Mouse (Mus musculus): ENCODE results near the gene Tmem104. TPM values are rescaled to one million over a fixed set of nuclear protein-coding genes. Genes with fewer than 3 reads are reported as not detected.

Gene Tmem104
- polyA plus RNA-seq (2016; fragmentation: Nextera tagmentation; extraction: Ambion mirVana), result 10.1 and 13.4 TPM in 2 replicates

DNA sequence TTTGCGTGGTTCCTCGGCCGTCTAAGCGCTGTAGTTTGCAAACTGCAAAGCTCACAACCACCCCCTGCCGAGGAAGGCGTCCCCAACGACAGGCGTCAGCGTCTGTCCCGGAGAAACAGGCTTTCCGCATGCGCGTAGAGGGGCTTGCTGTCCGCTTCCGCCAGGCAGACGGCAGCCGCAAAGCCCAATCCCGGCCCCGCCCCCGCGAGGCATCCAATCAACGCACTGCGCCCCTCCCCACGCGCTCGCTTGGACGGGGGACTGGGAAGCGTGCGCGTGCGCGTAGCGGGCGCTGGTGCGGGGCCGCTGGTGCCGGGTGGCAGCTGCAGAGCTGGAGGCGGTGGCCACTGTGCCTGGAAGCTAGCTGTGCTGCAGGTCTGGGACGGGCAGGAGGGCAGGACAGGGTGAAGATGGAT, at the start of gene Tmem104:
Gene Tmem104 (plus strand): TSS at position 264 of the 416 bp plus-strand sequence.
- no peaks in the 10 kb centered on the region for H3K9me3 ChIP-seq
- no peaks in the 10 kb centered on the region for H3K36me3 ChIP-seq
- peak within 1 kb of the TSS; percentile 65 for H3K27ac ChIP-seq
- peak within 1 kb of the TSS; percentile 86 for H3K4me2 ChIP-seq (replicated peaks)
- under 1% methylated on average over 39 of the region's 39 CpGs for WGBS
- ATAC-seq (ENCODE audit: insufficient number of reproducible peaks, insufficient read depth, low FRiP score, low TSS enrichment), result peak; percentile 88
- H3K4me3 ChIP-seq, result peak within 1 kb of the TSS; percentile 65
- peak within 1 kb of the TSS; percentile 71 for H3K9ac ChIP-seq
- no peaks in the 10 kb centered on the region for H3K27me3 ChIP-seq
- H3K4me1 ChIP-seq, result peaks cover 19% of the 10 kb centered on the region

DNA sequence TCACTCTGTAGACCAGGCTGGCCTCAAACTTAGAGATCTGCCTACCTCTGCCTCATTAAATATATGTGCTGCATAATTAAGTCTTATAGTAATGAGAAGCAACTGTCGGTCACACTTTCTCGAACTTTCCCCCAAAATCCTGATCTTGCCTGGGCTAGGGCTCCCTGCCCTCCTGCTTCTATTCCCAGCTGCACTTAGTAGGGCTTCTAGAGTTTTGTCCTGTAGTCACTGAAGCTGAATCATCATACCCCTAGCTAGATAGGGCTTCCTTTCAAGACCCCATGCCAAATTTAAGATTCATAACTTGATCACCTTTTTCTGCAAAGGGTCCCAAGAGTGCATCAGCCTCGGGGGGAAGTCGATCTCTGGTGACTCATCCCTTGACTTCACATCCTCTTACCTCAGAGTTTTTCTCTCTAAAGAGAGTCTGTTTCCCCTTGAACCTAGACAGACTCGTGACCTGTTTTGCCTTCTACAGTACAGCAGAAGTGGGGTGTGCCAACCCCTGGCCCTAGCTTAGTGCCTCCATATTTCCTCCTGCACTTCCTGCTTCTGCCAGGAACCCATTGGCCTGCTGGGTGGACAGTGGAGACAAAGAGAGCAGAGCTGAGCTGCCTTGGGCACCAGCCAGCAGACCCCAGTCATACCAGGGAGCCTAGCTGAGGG, 48.6 kb upstream of the Tmem104 start:
- no peaks in the 10 kb centered on the region for H3K36me3 ChIP-seq
- H3K4me3 ChIP-seq, result no peak overlapping the region
- 75% methylated on average over 5 of the region's 5 CpGs for WGBS
- no peaks in the 10 kb centered on the region for H3K9me3 ChIP-seq
- H3K27me3 ChIP-seq, result no peaks in the 10 kb centered on the region; the same call in 1 of the 2 replicates
- no peak overlapping the region for H3K9ac ChIP-seq
- H3K4me1 ChIP-seq, result no peaks in the 10 kb centered on the region
- ATAC-seq (ENCODE audit: insufficient number of reproducible peaks, insufficient read depth, low FRiP score, low TSS enrichment), result no peak
- H3K27ac ChIP-seq, result no peak overlapping the region
- H3K4me2 ChIP-seq (replicated peaks), result no peak overlapping the region

- H3K9me3 ChIP-seq, result no peaks in the 10 kb centered on the region
- WGBS, result 76% methylated on average over 2 of the region's 2 CpGs
- no peak overlapping the region for H3K4me2 ChIP-seq (replicated peaks)
- no peaks in the 10 kb centered on the region for H3K36me3 ChIP-seq
- H3K27ac ChIP-seq, result no peak overlapping the region
- H3K27me3 ChIP-seq, result no peaks in the 10 kb centered on the region; the same call in 1 of the 2 replicates
- no peak for ATAC-seq (ENCODE audit: insufficient number of reproducible peaks, insufficient read depth, low FRiP score, low TSS enrichment)
- H3K4me1 ChIP-seq, result no peaks in the 10 kb centered on the region
- H3K4me3 ChIP-seq, result no peak overlapping the region
- H3K9ac ChIP-seq, result no peak overlapping the region
These were observed 45.3 kb upstream of the Tmem104 start for GRCm38 (mm10) chr11:115141970-115142369.

GRCm38 (mm10) chr11:115147813-115148212, 39.5 kb upstream of the Tmem104 start:
- no peaks in the 10 kb centered on the region for H3K36me3 ChIP-seq
- no peak overlapping the region for H3K4me2 ChIP-seq (replicated peaks)
- no peak overlapping the region for H3K4me3 ChIP-seq
- peaks cover 9% of the 10 kb centered on the region; the same call in 1 of the 2 replicates for H3K4me1 ChIP-seq
- 0 out of 2 replicates have a peak, but pooled peaks cover 2% of the 10 kb centered on the region for H3K27me3 ChIP-seq
- 81% methylated on average over 4 of the region's 4 CpGs for WGBS
- no peaks in the 10 kb centered on the region for H3K9me3 ChIP-seq
- ATAC-seq (ENCODE audit: insufficient number of reproducible peaks, insufficient read depth, low FRiP score, low TSS enrichment), result no peak
- no peak overlapping the region for H3K27ac ChIP-seq
- no peak overlapping the region for H3K9ac ChIP-seq

DNA sequence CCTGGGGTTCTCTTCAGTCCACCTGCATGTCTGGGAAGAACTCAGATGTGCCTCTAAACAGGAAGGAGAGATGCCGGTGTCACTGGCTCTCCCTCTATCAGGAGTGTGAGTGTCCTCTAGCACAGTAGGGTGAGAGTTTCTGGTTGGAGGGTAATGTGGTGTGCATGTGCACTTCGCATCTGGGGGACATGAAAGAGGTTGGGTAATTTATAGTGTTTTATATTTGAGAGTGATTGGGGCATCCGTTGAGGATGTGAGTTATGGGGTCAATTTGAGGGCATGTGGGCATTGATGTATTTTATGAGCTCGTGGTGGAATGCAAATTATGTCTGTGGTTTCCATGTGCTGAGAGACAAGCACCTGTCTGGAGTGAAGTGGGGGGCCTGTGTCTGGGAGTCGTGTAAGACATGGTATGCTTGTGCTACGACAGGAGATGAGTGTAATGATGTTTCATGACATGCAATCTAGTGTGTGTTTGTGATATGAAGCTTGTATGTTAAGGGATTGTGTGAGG, 36.5 kb upstream of the Tmem104 start:
- H3K9me3 ChIP-seq, result no peaks in the 10 kb centered on the region
- H3K27me3 ChIP-seq, result peaks cover 31% of the 10 kb centered on the region
- H3K36me3 ChIP-seq, result no peaks in the 10 kb centered on the region
- WGBS, result 65% methylated on average over 6 of the region's 6 CpGs
- H3K4me2 ChIP-seq (replicated peaks), result no peak overlapping the region
- no peak overlapping the region for H3K9ac ChIP-seq
- ATAC-seq (ENCODE audit: insufficient number of reproducible peaks, insufficient read depth, low FRiP score, low TSS enrichment), result no peak
- H3K4me1 ChIP-seq, result peaks cover 16% of the 10 kb centered on the region; the same call in 1 of the 2 replicates
- no peak overlapping the region for H3K4me3 ChIP-seq
- H3K27ac ChIP-seq, result no peak overlapping the region

DNA sequence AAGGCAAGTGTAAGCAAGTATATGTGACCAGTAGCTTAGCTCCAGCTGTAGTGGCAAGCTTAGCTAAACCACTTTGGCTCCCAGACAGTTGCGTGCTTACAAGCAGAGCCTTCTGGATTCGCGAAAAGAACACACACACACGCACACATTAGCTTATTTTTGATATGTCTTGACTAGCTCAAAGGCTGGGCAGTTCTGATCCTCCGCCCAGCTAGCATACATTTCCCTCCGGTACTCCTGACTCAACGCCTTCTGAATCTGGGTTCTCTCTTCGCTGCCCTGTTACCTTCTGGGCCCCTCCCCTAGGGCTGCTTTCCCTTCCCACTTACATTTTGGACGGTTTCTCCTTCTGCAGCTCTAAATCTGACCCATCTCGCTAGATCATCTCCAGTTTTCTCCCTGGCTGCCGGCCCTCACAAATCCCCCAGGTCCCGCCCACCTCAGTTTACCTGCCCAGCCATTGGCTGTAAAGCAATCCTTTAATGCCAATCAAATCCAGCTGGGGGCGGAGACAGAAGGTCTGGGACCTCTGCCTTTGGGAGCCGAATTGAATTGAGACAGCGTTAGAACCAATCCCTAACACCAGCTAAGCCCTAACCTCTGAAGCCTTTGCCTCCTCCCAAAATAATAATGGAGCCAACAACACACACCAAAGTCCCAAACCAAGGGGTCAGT, 35.4 kb upstream of the Tmem104 start:
- peaks cover 16% of the 10 kb centered on the region; the same call in 1 of the 2 replicates for H3K4me1 ChIP-seq
- peaks cover 41% of the 10 kb centered on the region for H3K27me3 ChIP-seq
- H3K4me3 ChIP-seq, result peak overlapping the region; percentile 34
- no peak overlapping the region for H3K9ac ChIP-seq
- ATAC-seq (ENCODE audit: insufficient number of reproducible peaks, insufficient read depth, low FRiP score, low TSS enrichment), result no peak
- peak overlapping the region; percentile 50 for H3K4me2 ChIP-seq (replicated peaks)
- no peaks in the 10 kb centered on the region for H3K9me3 ChIP-seq
- H3K27ac ChIP-seq, result no peak overlapping the region
- WGBS, result 8% methylated on average over 15 of the region's 15 CpGs
- no peaks in the 10 kb centered on the region for H3K36me3 ChIP-seq

- Histone ChIP-seq H3K9me3 (no peaks in the 10 kb centered on the region), H3K4me2 (replicated peaks) (no peak overlapping the region), H3K36me3 (no peaks in the 10 kb centered on the region), H3K27ac (0 out of 2 replicates have a peak overlapping the region, but pooled peaks have one; percentile 18), H3K9ac (no peak overlapping the region), H3K4me1 (peaks cover 23% of the 10 kb centered on the region; the same call in 1 of the 2 replicates), H3K27me3 (peaks cover 47% of the 10 kb centered on the region), H3K4me3 (no peak overlapping the region)
- WGBS, result 79% methylated on average over 9 of the region's 9 CpGs
- ATAC-seq (ENCODE audit: insufficient number of reproducible peaks, insufficient read depth, low FRiP score, low TSS enrichment), result no peak
These were observed 34.2 kb upstream of the Tmem104 start for GRCm38 (mm10) chr11:115153088-115153487.

DNA sequence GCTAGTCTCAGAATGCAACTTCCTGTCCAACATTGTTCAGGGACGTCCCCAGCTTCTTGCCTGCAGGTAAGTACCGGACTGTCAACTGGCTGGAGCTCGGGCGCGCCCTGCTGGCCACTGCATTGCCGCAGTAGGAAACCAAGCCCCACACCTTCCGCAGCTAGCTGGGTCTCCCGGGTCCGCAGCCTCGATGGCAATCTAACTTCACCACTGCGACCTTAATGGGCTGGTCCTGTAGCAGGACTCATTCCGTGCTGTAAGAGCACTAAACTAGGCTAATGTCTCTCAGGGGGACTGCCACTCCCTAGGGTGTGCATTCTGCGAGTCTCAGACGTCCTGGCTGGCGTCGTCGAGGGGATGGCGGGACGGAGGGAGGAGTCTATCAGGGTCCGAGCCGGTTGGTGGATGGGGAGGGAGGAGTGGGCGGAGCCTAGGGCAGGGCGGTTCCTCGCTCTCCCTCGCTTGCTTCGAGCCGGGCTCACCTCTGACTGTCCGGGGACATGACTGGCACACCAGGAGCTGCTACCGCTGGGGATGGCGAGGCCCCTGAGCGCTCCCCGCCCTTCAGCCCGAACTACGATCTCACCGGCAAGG, 33.5 kb upstream of the Tmem104 start:
- H3K9me3 ChIP-seq, result no peaks in the 10 kb centered on the region
- H3K9ac ChIP-seq, result no peak overlapping the region
- H3K36me3 ChIP-seq, result no peaks in the 10 kb centered on the region
- ATAC-seq (ENCODE audit: insufficient number of reproducible peaks, insufficient read depth, low FRiP score, low TSS enrichment), result peak; percentile 31; the same call in 1 of the 2 replicates
- H3K27ac ChIP-seq, result no peak overlapping the region
- under 1% methylated on average over 31 of the region's 35 CpGs for WGBS
- H3K4me1 ChIP-seq, result peaks cover 28% of the 10 kb centered on the region; the same call in 1 of the 2 replicates
- H3K4me3 ChIP-seq, result peak overlapping the region; percentile 27
- peak overlapping the region; percentile 37 for H3K4me2 ChIP-seq (replicated peaks)
- H3K27me3 ChIP-seq, result peaks cover 47% of the 10 kb centered on the region

DNA sequence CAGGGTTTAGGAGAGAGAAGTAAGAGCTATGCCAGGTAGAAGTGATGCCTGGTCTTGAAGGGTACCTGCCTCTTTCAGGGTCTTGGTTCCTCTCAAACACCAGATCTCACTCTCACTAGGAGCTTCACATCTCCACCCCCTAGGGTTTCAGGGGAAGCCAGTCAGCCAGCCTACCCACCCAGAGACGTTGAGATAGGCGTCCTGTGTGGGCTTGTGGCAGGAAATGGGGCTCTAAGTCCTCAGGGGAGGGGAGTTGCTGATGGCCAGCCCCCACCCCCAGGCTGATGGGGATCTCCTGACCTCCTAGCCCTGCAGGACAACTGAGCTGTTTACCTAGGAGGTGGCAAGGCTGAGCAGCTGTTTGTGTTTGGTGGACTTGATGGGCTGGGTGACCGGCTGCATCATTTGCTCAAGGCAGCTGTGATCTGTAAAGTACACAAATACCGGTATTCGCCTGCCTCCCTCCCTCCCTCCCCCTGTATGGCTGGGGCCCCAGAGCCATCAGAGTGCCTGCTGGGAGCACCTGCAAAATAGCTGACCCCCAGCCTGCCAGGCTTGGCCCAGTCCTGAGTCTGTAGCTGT, 32.1 kb upstream of the Tmem104 start:
- Histone ChIP-seq H3K4me3 (no peak overlapping the region), H3K27me3 (peaks cover 47% of the 10 kb centered on the region), H3K27ac (no peak overlapping the region), H3K4me1 (peaks cover 28% of the 10 kb centered on the region; the same call in 1 of the 2 replicates), H3K36me3 (no peaks in the 10 kb centered on the region), H3K4me2 (replicated peaks) (no peak overlapping the region), H3K9me3 (no peaks in the 10 kb centered on the region), H3K9ac (no peak overlapping the region)
- 21% methylated on average over 5 of the region's 5 CpGs for WGBS
- ATAC-seq (ENCODE audit: insufficient number of reproducible peaks, insufficient read depth, low FRiP score, low TSS enrichment), result no peak

DNA sequence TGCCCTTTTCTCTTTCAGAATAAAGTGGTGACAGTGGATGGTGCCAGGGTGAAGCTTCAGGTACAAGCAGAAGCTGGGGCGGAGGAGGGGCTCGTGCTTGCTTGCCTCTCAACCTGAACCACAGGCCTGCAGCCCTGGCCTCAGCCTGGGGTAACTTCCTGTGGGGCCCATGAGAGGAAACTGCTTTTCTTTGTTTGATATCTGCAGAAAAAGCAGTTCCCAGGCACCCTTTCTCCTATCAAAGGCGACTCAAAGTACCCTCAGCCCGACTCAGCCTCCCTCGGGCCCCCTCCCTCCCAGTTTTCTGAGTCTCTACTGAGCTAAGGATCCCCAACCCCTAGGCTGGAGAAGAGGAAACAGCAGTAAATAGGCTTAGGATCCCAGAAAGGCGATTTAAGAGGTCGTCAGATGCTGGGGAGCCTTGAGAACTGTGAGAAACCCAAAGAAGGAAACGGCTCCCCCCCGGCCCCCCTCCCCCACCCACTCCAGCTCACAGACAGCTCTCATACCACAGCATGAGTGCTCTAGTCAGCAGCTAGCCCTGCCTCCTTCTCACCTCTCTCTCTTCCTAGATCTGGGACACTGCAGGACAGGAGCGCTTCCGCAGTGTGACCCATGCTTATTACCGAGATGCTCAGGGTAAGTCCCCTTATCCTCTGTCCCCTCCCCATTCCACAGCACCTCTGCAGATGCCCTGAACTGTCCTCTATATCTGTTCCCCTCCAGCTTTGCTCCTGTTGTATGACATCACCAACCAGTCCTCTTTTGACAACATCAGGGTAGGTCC, 29.2 kb upstream of the Tmem104 start:
- Histone ChIP-seq H3K4me2 (replicated peaks) (no peak overlapping the region), H3K27ac (0 out of 2 replicates have a peak overlapping the region, but pooled peaks have one; percentile 55), H3K4me1 (peaks cover 25% of the 10 kb centered on the region), H3K4me3 (no peak overlapping the region), H3K9ac (0 out of 2 replicates have a peak overlapping the region, but pooled peaks have one; percentile 8), H3K9me3 (no peaks in the 10 kb centered on the region), H3K36me3 (no peaks in the 10 kb centered on the region), H3K27me3 (peaks cover 50% of the 10 kb centered on the region)
- 22% methylated on average over 12 of the region's 12 CpGs for WGBS
- no peak for ATAC-seq (ENCODE audit: insufficient number of reproducible peaks, insufficient read depth, low FRiP score, low TSS enrichment)
